Mouse (Mus musculus): ENCODE measurements around the gene Smim20.

The Smim20 gene

GRCm38 (mm10) chr5:53266931-53267853 is at the start of gene Smim20:
Smim20 (plus strand) TSS chr5:53267083.
- DNase-seq (ENCODE audit: low spot score), result peak; percentile 79

- no peak for DNase-seq (ENCODE audit: low spot score)
Observed at GRCm38 (mm10) chr5:53225434-53225833, 41.4 kb upstream of the Smim20 start.

DNA sequence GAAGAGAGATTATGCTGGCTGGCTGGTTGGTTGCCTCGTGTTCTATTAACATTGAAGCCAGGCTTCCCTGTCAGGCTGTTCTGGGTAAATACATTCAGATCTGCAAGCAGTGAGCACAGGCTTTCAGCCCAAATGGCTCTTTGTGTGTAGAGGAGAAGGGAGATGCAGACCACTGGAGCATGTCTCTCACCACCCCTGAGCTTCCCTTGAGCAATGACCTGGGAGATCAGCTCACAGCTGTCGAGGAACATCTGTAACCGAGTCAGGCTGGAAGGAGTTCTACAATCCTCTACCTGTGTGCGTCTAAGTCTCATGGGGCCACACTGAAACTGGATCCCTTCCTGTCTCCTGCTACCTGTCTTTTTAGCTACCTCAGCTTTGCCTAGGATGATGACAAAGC is 36.3 kb upstream of the Smim20 start:
- DNase-seq (ENCODE audit: low spot score), result no peak

- no peak for DNase-seq (ENCODE audit: low spot score)
Observed at GRCm38 (mm10) chr5:53235551-53235950, 31.3 kb upstream of the Smim20 start.

GRCm38 (mm10) chr5:53236136-53236535 is 30.7 kb upstream of the Smim20 start:
- DNase-seq (ENCODE audit: low spot score), result no peak

GRCm38 (mm10) chr5:53236749-53237148 is 30.1 kb upstream of the Smim20 start:
- no peak for DNase-seq (ENCODE audit: low spot score)

DNA sequence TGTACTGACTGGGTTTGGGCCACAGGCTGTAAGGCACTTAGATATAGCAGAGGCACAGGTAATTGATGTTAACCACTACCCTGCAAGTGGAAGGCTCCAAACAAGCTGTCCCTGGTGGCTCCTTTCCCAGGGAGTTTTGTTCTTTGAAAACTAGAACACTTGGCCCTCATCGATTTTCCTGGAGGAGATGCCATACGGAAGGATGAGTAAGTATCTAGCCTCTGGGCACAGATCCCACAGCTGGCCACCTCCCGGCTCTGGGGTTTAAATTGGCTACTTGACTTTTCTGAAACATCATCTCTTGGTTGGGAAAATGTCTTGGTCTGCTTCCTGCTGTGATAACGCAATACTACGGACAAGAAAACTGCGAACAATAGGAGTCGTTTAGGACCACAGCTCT is 28.1 kb upstream of the Smim20 start:
- DNase-seq (ENCODE audit: low spot score), result no peak

DNA sequence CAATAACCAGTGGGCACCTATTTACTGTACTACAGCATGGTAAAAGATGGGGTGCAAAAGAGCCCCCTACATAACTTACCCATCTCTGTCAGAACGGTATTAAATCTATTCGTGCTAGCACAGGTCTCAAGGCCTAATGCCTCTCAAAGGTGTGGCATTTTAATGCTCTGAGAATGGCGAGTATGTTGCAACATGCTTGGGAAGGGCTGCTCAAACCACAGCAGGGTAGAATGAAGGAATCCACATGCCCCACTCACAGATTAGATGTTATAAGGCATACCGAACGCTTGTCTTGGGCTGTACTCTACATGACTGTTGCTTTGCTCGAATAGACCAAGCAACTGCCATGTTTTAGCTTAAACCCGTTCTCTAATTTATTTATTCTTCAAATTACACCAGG is 27.7 kb upstream of the Smim20 start:
- DNase-seq (ENCODE audit: low spot score), result no peak

DNA sequence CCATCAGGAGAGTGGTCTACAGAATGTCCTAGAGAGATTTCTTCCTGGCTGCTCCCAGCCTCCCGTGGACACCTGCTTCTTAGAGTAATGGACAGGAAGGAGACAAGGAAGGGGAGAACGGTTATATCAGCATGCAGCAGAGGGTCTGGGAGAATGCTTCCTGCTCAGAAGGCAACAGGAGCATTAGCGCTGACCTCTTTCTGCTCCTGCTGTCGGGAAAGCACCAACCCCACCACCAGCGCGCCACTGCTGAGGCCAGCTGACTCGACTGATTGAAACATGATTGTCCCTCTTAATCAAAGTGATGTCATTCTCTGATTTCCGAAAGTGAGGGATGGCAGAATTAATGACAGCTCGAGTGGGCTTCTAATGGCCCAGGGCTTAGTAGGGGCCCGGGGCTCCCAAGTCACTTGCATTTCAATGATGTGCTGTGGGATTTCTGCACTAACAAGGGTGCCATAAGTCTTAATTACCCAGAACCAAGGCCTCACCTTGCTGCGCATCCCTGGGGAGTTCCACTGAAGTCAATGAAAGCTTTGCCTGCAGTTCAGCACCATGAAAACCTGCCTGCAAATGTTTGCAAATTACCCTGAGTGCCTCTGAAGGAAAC is 26.9 kb upstream of the Smim20 start:
- no peak for DNase-seq (ENCODE audit: low spot score)

DNA sequence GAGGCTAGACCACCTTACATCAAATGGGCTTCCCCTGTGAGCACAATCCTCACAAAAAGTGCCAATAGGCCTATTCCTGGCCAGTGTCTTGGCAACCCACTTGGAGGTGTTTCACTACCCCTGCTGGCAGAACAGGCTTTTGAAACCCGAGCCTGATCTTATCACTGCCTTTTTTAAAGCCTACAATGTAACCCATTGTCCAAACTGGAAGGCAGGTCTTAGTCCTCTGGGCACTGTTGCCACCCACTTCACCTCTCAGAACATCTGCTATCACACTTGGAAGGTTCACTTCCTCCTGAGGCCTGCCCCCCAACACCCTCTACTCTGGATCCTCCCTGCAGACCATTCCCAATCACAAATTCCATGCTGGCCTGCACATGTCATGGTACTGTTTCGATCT is 25.8 kb upstream of the Smim20 start:
- DNase-seq (ENCODE audit: low spot score), result no peak

- DNase-seq (ENCODE audit: low spot score), result no peak
Observed at GRCm38 (mm10) chr5:53241963-53242362, 24.9 kb upstream of the Smim20 start.

DNA sequence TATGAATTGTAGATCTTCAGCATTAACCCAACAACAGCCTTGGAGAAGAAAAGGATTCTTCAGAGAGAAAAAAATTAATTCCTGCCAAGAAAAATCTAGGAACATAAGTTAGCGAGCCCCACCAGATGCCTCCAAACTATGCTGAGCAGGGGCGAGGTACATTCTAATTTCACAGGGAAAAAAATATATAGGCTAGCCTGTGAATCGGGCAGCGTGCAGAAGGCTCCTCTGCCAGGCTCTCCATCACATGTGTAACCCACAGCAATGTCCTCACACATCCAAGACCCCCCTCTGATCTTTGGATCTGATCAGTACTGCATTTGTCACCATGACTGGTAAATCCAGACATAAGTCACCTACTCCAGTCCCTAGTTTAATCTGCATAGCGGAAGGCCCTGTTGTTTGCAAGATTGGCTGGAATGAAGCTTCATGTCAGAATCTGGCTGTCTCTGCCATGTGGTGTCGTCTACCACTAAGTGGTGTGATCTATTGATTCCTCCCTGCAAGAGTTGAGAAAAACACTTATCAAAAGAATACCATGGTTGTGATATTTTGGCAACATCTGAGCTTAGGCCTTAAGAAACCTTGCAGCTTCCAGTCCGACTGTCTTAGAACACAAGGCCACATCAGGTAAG is 23.9 kb upstream of the Smim20 start:
- no peak for DNase-seq (ENCODE audit: low spot score)

- no peak for DNase-seq (ENCODE audit: low spot score)
Observed at GRCm38 (mm10) chr5:53243933-53244332, 22.9 kb upstream of the Smim20 start.

DNA sequence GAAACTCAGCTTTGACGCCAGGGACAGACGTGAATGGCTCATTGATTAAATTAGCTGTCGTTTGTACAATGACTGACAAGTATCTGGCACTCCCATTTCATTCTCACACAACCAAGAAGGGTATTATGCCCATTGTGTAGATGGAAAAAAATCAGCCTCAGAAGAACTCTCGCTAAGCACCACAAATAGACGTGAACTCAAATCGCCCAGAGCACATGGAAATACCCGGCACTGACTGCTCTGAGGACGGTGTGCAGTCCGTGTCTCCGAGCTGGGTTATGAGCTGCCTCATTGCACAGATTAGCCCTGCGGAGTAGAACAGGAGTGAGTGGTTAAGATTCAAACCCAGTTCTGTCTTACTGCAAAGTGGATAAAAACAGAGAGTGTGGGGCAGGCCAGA is 18.4 kb upstream of the Smim20 start:
- DNase-seq (ENCODE audit: low spot score), result no peak

DNA sequence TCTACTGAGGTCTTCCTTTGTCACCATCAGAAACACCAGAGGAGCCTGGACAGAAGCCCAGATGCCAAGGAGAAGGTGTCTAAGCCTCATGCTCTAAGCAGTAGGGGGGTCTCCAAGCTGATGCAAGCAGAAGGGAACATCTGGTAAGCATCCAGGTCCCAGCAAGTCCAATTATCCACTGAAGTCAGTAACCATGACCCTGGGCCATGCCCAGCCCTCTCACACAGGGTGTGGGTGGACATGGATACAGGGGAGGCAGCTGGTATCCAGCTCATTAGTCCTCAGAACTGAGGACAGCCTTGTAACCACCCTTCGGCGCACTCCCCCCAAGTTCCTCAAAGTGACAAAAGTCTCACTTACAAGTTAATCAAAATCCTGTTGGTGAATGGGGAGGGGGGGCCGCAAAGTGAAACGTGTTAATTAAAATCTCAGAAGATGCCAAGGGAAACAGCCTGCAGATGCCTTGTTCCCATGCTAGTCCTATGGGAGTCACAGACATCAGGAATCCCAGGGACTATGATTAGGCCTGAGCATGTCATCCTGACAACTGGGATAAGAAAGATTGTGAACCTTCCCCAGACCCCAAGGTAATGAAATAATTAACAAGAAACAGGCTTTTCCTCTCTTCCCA is 17.3 kb upstream of the Smim20 start:
- no peak for DNase-seq (ENCODE audit: low spot score)

GRCm38 (mm10) chr5:53254154-53254553 is 12.7 kb upstream of the Smim20 start:
- no peak for DNase-seq (ENCODE audit: low spot score)

GRCm38 (mm10) chr5:53254821-53255220 is 12.1 kb upstream of the Smim20 start:
- DNase-seq (ENCODE audit: low spot score), result no peak

DNA sequence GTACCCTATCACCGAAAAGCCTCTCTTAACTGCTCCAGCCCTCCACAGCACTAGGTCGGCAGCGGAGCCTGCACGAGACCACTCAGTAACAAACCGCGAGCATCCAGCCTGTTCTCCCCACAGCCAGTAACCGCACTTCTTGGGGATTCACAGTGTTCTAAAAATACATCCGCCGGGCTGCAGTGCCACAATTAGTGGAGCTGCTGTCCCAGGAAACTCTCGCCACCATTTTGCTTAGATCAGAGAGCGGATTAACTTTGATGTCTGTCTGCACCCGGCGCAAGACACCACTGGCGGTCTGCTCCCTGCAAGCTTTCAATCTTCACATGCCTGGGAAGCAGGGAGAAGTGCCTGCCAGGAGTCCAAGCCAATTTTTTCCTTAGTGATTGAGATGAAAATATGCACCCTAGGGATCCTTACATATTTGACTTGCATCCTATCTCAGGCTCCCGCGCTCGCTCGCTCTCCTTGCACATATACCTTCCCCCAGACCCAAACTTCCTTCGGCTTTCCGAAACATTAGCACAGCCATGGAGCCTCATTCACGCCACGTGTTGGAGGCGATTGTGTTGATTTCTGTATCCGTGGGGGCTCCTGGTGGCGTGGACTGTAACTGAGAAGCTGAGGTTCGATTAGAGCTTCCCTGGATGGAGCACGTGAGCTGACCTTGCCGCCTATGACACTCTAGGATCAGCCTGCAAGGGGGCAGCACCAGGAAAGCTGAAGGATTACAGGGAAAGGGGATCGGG is 8.7 kb upstream of the Smim20 start:
- DNase-seq (ENCODE audit: low spot score), result no peak

- no peak for DNase-seq (ENCODE audit: low spot score)
Observed at GRCm38 (mm10) chr5:53259894-53260293, 7.0 kb upstream of the Smim20 start.

GRCm38 (mm10) chr5:53261999-53262398 is 4.9 kb upstream of the Smim20 start:
- DNase-seq (ENCODE audit: low spot score), result no peak

GRCm38 (mm10) chr5:53264061-53264460 is 2.8 kb upstream of the Smim20 start:
- DNase-seq (ENCODE audit: low spot score), result peak; percentile 51

DNA sequence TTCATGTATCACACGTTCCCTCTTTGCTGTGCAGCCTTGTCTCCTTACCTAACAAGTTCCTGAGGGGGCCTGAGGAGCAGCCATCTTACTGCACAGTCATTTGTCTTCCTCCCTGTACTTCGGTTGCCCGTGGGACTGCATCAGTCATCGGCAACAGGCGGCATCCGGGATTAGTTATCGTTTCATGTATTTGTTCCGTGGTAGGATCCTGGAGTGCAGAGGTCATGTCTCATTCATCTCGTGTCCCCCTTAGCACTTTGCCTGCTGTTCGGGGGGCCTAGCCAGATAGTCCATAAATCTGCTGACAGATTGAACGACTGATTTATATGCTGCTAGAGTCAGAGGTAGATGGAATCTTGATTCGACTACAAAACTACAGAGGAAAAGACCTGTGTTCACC is 1.1 kb upstream of the Smim20 start:
- DNase-seq (ENCODE audit: low spot score), result no peak

Measured in ovary, adult 18-20 months (tissue).